Mouse (Mus musculus): Measurements from ENCODE around the gene Inava. TPM values are rescaled to one million over a fixed set of nuclear protein-coding genes. Genes with fewer than 3 reads are reported as not detected.

Inava gene
- total and polyA plus RNA-seq, 3 experiments: 0.29 TPM; not detected in 2

GRCm38 (mm10) chr1:136228328-136229039, 5.6 kb downstream of the Inava start:
- Histone ChIP-seq H3K27ac (no peak overlapping the region), H3K36me3 (ENCODE audit: control insufficient read depth, insufficient read depth, low read length) (no peaks in the 10 kb centered on the region), H3K27me3 (ENCODE audit: control insufficient read depth, insufficient read depth, low read length) (peaks cover 7% of the 10 kb centered on the region), H3K9ac (ENCODE audit: low read depth, low read length) (no peak overlapping the region), H3K4me1 (ENCODE audit: control insufficient read depth, insufficient read depth, low read length) (no peaks in the 10 kb centered on the region), H3K4me3 (no peak overlapping the region), H3K79me2 (replicated peaks; ENCODE audit: control insufficient read depth, insufficient read depth, low read length) (no peaks in the 10 kb centered on the region)
- intact Hi-C loops (cut with DNase I): no loop called here
- 30% methylated on average over 13 of the region's 13 CpGs for WGBS
- TF ChIP-seq POLR2A (IDR thresholded peaks at IDR 0.05; ENCODE audit: insufficient read depth, low read depth, low read length) (no peak), EP300 (IDR thresholded peaks at IDR 0.05; ENCODE audit: insufficient read depth, low read depth, low read length) (no peak), CTCF (IDR thresholded peaks at IDR 0.05) (no peak)
- DNase-seq: peak in 1 of 2 experiments; percentile 9

- intact Hi-C loops (cut with DNase I): no loop called here
- TF ChIP-seq EP300 (IDR thresholded peaks at IDR 0.05; ENCODE audit: insufficient read depth, low read depth, low read length) (no peak), POLR2A (IDR thresholded peaks at IDR 0.05; ENCODE audit: insufficient read depth, low read depth, low read length) (no peak), CTCF (IDR thresholded peaks at IDR 0.05) (no peak)
- Histone ChIP-seq H3K4me1 (ENCODE audit: control insufficient read depth, insufficient read depth, low read length) (no peaks in the 10 kb centered on the region), H3K27me3 (ENCODE audit: control insufficient read depth, insufficient read depth, low read length) (peaks cover 7% of the 10 kb centered on the region), H3K79me2 (replicated peaks; ENCODE audit: control insufficient read depth, insufficient read depth, low read length) (no peaks in the 10 kb centered on the region), H3K9ac (ENCODE audit: low read depth, low read length) (no peak overlapping the region), H3K36me3 (ENCODE audit: control insufficient read depth, insufficient read depth, low read length) (no peaks in the 10 kb centered on the region), H3K4me3 (no peak overlapping the region), H3K27ac (no peak overlapping the region)
- no peak for DNase-seq
- WGBS: 55% methylated on average over 4 of the region's 4 CpGs
These were observed 6.2 kb downstream of the Inava start for GRCm38 (mm10) chr1:136227870-136228269.

GRCm38 (mm10) chr1:136226626-136227025, 7.4 kb downstream of the Inava start:
- no peak for TF ChIP-seq POLR2A (IDR thresholded peaks at IDR 0.05; ENCODE audit: insufficient read depth, low read depth, low read length)
- TF ChIP-seq CTCF (IDR thresholded peaks at IDR 0.05): no peak
- TF ChIP-seq EP300 (IDR thresholded peaks at IDR 0.05; ENCODE audit: insufficient read depth, low read depth, low read length): no peak
- intact Hi-C loops (cut with DNase I): no loop called here
- Histone ChIP-seq H3K9ac (ENCODE audit: low read depth, low read length) (no peak overlapping the region), H3K79me2 (replicated peaks; ENCODE audit: control insufficient read depth, insufficient read depth, low read length) (no peaks in the 10 kb centered on the region), H3K36me3 (ENCODE audit: control insufficient read depth, insufficient read depth, low read length) (no peaks in the 10 kb centered on the region), H3K4me1 (ENCODE audit: control insufficient read depth, insufficient read depth, low read length) (no peaks in the 10 kb centered on the region), H3K4me3 (no peak overlapping the region), H3K27me3 (ENCODE audit: control insufficient read depth, insufficient read depth, low read length) (peaks cover 4% of the 10 kb centered on the region), H3K27ac (no peak overlapping the region)
- no peak for DNase-seq
- 84% methylated on average over 8 of the region's 8 CpGs for WGBS

GRCm38 (mm10) chr1:136225846-136226245, 8.2 kb downstream of the Inava start:
- no peak overlapping the region for H3K27ac ChIP-seq
- WGBS: 93% methylated on average over 8 of the region's 8 CpGs
- TF ChIP-seq EP300 (IDR thresholded peaks at IDR 0.05; ENCODE audit: insufficient read depth, low read depth, low read length) (no peak), POLR2A (IDR thresholded peaks at IDR 0.05; ENCODE audit: insufficient read depth, low read depth, low read length) (no peak), CTCF (IDR thresholded peaks at IDR 0.05) (no peak)
- H3K4me1 ChIP-seq (ENCODE audit: control insufficient read depth, insufficient read depth, low read length): no peaks in the 10 kb centered on the region
- H3K27me3 ChIP-seq (ENCODE audit: control insufficient read depth, insufficient read depth, low read length): peaks cover 2% of the 10 kb centered on the region
- H3K4me3 ChIP-seq: no peak overlapping the region
- no peak overlapping the region for H3K9ac ChIP-seq (ENCODE audit: low read depth, low read length)
- DNase-seq: no peak
- intact Hi-C loops (cut with DNase I): no loop called here
- H3K79me2 ChIP-seq (replicated peaks; ENCODE audit: control insufficient read depth, insufficient read depth, low read length): no peaks in the 10 kb centered on the region
- no peaks in the 10 kb centered on the region for H3K36me3 ChIP-seq (ENCODE audit: control insufficient read depth, insufficient read depth, low read length)

- Histone ChIP-seq H3K9ac (ENCODE audit: low read depth, low read length) (no peak overlapping the region), H3K27me3 (ENCODE audit: control insufficient read depth, insufficient read depth, low read length) (no peaks in the 10 kb centered on the region), H3K4me3 (no peak overlapping the region), H3K79me2 (replicated peaks; ENCODE audit: control insufficient read depth, insufficient read depth, low read length) (no peaks in the 10 kb centered on the region), H3K36me3 (ENCODE audit: control insufficient read depth, insufficient read depth, low read length) (no peaks in the 10 kb centered on the region), H3K4me1 (ENCODE audit: control insufficient read depth, insufficient read depth, low read length) (no peaks in the 10 kb centered on the region), H3K27ac (no peak overlapping the region)
- no peak for DNase-seq
- WGBS: 86% methylated on average over 10 of the region's 10 CpGs
- TF ChIP-seq POLR2A (IDR thresholded peaks at IDR 0.05; ENCODE audit: insufficient read depth, low read depth, low read length) (no peak), EP300 (IDR thresholded peaks at IDR 0.05; ENCODE audit: insufficient read depth, low read depth, low read length) (no peak), CTCF (IDR thresholded peaks at IDR 0.05) (no peak)
- intact Hi-C loops (cut with DNase I): no loop called here
These were observed 10.2 kb downstream of the Inava start for GRCm38 (mm10) chr1:136223758-136224342.

GRCm38 (mm10) chr1:136222386-136222785, 11.7 kb downstream of the Inava start:
- no peak for DNase-seq
- H3K79me2 ChIP-seq (replicated peaks; ENCODE audit: control insufficient read depth, insufficient read depth, low read length): no peaks in the 10 kb centered on the region
- H3K9ac ChIP-seq (ENCODE audit: low read depth, low read length): no peak overlapping the region
- H3K4me3 ChIP-seq: no peak overlapping the region
- no peaks in the 10 kb centered on the region for H3K36me3 ChIP-seq (ENCODE audit: control insufficient read depth, insufficient read depth, low read length)
- no peak for TF ChIP-seq CTCF (IDR thresholded peaks at IDR 0.05)
- TF ChIP-seq POLR2A (IDR thresholded peaks at IDR 0.05; ENCODE audit: insufficient read depth, low read depth, low read length): no peak
- no peak for TF ChIP-seq EP300 (IDR thresholded peaks at IDR 0.05; ENCODE audit: insufficient read depth, low read depth, low read length)
- 85% methylated on average over 10 of the region's 10 CpGs for WGBS
- H3K27me3 ChIP-seq (ENCODE audit: control insufficient read depth, insufficient read depth, low read length): no peaks in the 10 kb centered on the region
- H3K4me1 ChIP-seq (ENCODE audit: control insufficient read depth, insufficient read depth, low read length): no peaks in the 10 kb centered on the region
- H3K27ac ChIP-seq: no peak overlapping the region
- intact Hi-C loops (cut with DNase I): no loop called here

Measured in heart, adult 2 months (tissue).